Mouse (Mus musculus) midbrain, embryonic 12.5 days (tissue): ENCODE measurements around the gene Tldc2. TPM values are rescaled to one million over a fixed set of nuclear protein-coding genes. Genes with fewer than 3 reads are reported as not detected.

ENCODE experiments used
- ATAC-seq: fragments of 200-750 bp; cut with Nextera tagmentation; 2 replicates; pipeline ENCODE4 v1.8.0; 2017; ENCODE audit warnings: low read depth, moderate TSS enrichment, moderate library complexity; ENCODE audit not compliant: low FRiP score
- H3K27ac ChIP-seq: fragments of 300-500 bp; sonication (generic); replicated peaks from 2 replicates; pipeline ENCODE4 v1.5.1; 2016; ENCODE audit warnings: mild to moderate bottlenecking
- H3K27me3 ChIP-seq: fragments of 300-500 bp; sonication (generic); 2 replicates; pipeline ENCODE4 v1.6.1; 2016; ENCODE audit warnings: mild to moderate bottlenecking
- H3K36me3 ChIP-seq: fragments of 300-500 bp; sonication (generic); 2 replicates; pipeline ENCODE4 v1.6.1; 2016
- H3K4me1 ChIP-seq: fragments of 300-500 bp; sonication (generic); 2 replicates; pipeline ENCODE4 v1.6.1; 2016
- H3K4me2 ChIP-seq: fragments of 300-500 bp; sonication (generic); replicated peaks from 2 replicates; pipeline ENCODE4 v1.6.1; 2016; ENCODE audit warnings: mild to moderate bottlenecking, moderate library complexity
- H3K4me3 ChIP-seq: fragments of 300-500 bp; sonication (generic); 2 replicates; pipeline ENCODE4 v1.5.1; 2016; ENCODE audit warnings: mild to moderate bottlenecking
- H3K9ac ChIP-seq: fragments of 300-500 bp; sonication (generic); replicated peaks from 2 replicates; pipeline ENCODE4 v1.6.1; 2016; ENCODE audit warnings: mild to moderate bottlenecking, moderate library complexity
- H3K9me3 ChIP-seq: fragments of 300-500 bp; sonication (generic); 2 replicates; pipeline ENCODE4 v1.6.1; 2016; ENCODE audit warnings: mild to moderate bottlenecking
- WGBS: fragments of 180-500 bp; shearing (Covaris S2); methylation state at CpG from one replicate; pipeline ENCODE4 v1.1.7; 2016; 5-methylcytosine and 5-hydroxymethylcytosine counted together
- polyA plus RNA-seq: library from polyadenylated mRNA; unstranded; fragments of >200 nt; fragmentation: Nextera tagmentation; extraction: Ambion mirVana; gene quantifications from 2 replicates; pipeline ENCODE4 v1.2.1, GENCODE M21; 2016

The Tldc2 gene
- polyA plus RNA-seq, 1 experiment from 2014 or later = not detected

- H3K9me3 ChIP-seq = no peaks in the 10 kb centered on the region
- H3K4me2 ChIP-seq = no peak overlapping the region
- WGBS = 69% methylated on average over 7 of the region's 7 CpGs
- peaks cover 49% of the 10 kb centered on the region for H3K4me1 ChIP-seq
- no peaks in the 10 kb centered on the region for H3K27me3 ChIP-seq
- H3K9ac ChIP-seq = 0 out of 2 replicates have a peak overlapping the region, but pooled peaks have one; percentile 20
- peak overlapping the region; percentile 39 for H3K27ac ChIP-seq
- peaks cover 9% of the 10 kb centered on the region for H3K36me3 ChIP-seq
- ATAC-seq = no peak
- no peak overlapping the region for H3K4me3 ChIP-seq
These were observed 22.7 kb upstream of the Tldc2 start for GRCm38 (mm10) chr2:157064136-157064535.

- Histone ChIP-seq H3K4me2 (no peak overlapping the region), H3K4me1 (peaks cover 54% of the 10 kb centered on the region)
- ATAC-seq = no peak
These were observed 21.6 kb upstream of the Tldc2 start for GRCm38 (mm10) chr2:157064978-157065878.

DNA sequence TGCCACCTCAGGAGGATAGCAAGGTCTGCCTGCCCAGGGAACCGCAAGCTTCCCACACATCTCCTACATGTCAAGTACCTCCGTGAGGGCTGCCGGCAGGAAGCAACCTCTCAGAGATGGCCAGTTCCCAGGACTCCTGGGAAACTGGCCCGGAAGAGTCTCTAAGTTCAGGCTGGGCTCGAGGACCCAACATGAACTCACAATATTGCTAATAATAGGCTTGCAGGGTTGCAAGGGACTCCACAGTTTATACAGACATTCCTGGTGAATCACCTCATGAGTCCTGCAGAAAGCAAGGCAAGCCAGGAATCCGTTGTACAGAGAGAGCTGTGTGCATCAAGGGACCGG is 21.0 kb upstream of the Tldc2 start:
- H3K4me3 ChIP-seq = no peak overlapping the region
- H3K4me1 ChIP-seq = peaks cover 60% of the 10 kb centered on the region
- WGBS = 82% methylated on average over 7 of the region's 7 CpGs
- no peaks in the 10 kb centered on the region for H3K9me3 ChIP-seq
- no peak overlapping the region for H3K9ac ChIP-seq
- no peak overlapping the region for H3K4me2 ChIP-seq
- no peak overlapping the region for H3K27ac ChIP-seq
- H3K27me3 ChIP-seq = no peaks in the 10 kb centered on the region
- no peak for ATAC-seq
- no peaks in the 10 kb centered on the region for H3K36me3 ChIP-seq

More at GRCm38 (mm10) chr2:157064978-157065878, 21.6 kb upstream of the Tldc2 start:
- 81% methylated on average over 14 of the region's 14 CpGs for WGBS
- no peaks in the 10 kb centered on the region; the same call in 1 of the 2 replicates for H3K36me3 ChIP-seq
- H3K27me3 ChIP-seq = no peaks in the 10 kb centered on the region
- no peak overlapping the region for H3K9ac ChIP-seq
- no peaks in the 10 kb centered on the region for H3K9me3 ChIP-seq
- H3K4me3 ChIP-seq = no peak overlapping the region
- peak overlapping the region; percentile 39; the same call in 1 of the 2 replicates for H3K27ac ChIP-seq

DNA sequence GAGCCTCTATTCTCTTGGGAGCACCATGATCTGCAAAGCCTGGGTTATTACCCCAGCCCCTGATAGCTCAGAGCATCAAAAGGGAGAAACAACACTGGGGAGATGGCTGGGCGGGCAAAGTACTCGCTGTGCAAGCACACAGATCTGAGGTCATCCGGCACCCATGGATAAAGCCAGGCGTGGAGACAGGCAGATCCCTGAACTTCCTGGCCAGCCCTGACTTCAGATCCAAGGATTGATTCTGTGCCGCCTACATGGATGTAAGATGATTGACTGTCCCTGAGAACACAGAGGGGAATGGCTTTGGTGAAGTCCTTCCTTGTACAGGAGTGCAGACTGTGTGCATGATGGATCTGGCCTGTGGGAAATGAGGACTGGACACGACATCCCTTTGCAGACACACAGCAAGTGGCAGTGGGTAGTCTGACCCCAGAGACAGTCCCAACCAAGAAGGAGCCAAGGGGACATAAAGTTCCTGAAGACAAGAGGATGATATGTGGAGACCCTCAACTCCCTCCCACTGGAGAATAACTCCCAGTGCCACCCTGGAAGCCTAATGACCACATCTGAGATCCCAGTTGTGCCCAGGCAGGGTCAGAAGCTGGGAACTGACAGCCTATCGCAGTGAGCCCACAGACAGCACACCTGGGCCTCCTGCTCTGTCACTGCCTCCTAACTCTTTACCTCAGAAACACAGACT is 20.0 kb upstream of the Tldc2 start:
- no peaks in the 10 kb centered on the region for H3K36me3 ChIP-seq
- H3K27me3 ChIP-seq = no peaks in the 10 kb centered on the region
- no peak overlapping the region for H3K4me3 ChIP-seq
- 85% methylated on average over 7 of the region's 7 CpGs for WGBS
- no peak overlapping the region for H3K9ac ChIP-seq
- peaks cover 70% of the 10 kb centered on the region for H3K4me1 ChIP-seq
- H3K27ac ChIP-seq = no peak overlapping the region
- ATAC-seq = no peak
- H3K9me3 ChIP-seq = no peaks in the 10 kb centered on the region
- no peak overlapping the region for H3K4me2 ChIP-seq

DNA sequence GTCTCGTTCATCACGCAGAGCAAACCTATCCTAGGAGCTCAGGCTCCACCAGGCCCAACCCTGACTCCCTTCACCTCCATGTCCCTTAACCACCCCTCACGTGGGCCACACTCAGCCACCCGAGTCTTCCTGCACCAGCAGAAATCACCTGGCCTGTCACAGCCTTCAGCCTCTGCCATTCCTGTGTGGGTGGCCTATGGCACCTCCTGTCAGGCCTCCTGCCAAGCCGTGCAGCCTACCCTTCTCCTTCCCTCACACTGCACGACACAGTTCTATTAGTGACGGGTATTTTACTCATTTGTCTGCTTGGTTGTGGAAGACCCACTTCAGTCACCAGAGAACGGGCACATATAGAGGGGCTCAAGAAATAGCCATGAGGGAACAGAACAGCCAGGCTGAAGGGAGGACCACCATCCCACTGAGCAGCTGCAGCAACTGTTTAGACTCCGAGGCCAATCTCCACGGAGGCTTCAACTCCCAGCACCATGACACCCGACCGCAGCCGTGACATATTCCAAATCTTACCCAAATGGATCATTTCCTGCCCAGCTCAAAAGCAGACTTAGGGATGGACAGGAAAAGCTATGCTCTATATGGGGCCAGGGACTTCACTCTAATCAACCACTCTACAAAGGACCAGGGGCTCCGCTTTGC is 18.0 kb upstream of the Tldc2 start:
- Histone ChIP-seq H3K4me1 (peaks cover 86% of the 10 kb centered on the region), H3K36me3 (peaks cover 15% of the 10 kb centered on the region)
- 66% methylated on average over 14 of the region's 14 CpGs for WGBS

GRCm38 (mm10) chr2:157069355-157069735 is 17.5 kb upstream of the Tldc2 start:
- Histone ChIP-seq H3K36me3 (peaks cover 15% of the 10 kb centered on the region), H3K4me1 (peaks cover 87% of the 10 kb centered on the region), H3K9me3 (no peaks in the 10 kb centered on the region), H3K27me3 (no peaks in the 10 kb centered on the region), H3K27ac (peak overlapping the region; percentile 71), H3K9ac (peak overlapping the region; percentile 34; the same call in 1 of the 2 replicates), H3K4me3 (no peak overlapping the region), H3K4me2 (0 out of 2 replicates have a peak overlapping the region, but pooled peaks have one; percentile 9)
- no peak for ATAC-seq
- WGBS = 47% methylated on average over 3 of the region's 3 CpGs

More for the DNA sequence above, 18.0 kb upstream of the Tldc2 start:
- ATAC-seq = no peak
- Histone ChIP-seq H3K4me3 (no peak overlapping the region), H3K27ac (peak overlapping the region; percentile 71), H3K9ac (peak overlapping the region; percentile 34; the same call in 1 of the 2 replicates), H3K27me3 (no peaks in the 10 kb centered on the region), H3K9me3 (no peaks in the 10 kb centered on the region), H3K4me2 (0 out of 2 replicates have a peak overlapping the region, but pooled peaks have one; percentile 9)

DNA sequence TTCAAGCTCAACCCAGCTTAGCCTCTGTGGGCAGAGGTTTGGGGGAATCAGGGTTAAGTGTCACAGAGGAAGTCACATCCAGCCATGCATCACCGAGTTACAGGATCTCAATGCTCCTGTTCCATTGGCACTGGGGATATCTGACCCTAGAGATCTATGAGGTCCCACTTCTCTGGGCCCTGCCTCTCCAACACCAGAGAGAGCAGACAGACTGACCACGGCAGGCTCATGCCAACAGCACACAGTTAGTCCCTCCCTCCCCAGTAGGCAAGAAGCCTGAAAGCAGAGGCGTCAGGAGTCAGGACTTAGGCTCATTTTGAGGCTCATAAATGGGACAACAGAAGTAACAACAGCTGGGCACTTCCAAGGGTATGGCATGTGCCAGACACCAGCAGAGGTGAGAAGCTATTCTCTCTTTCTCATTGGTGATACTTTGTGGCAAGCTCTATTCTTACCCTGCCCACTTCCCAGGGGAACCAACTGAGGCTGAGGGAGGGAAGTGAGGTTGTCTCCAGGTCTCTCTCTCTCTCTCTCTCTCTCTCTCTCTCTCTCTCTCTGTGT is 17.0 kb upstream of the Tldc2 start:
- Histone ChIP-seq H3K4me2 (peak overlapping the region; percentile 15; the same call in 1 of the 2 replicates), H3K9ac (peak overlapping the region; percentile 34; the same call in 1 of the 2 replicates), H3K9me3 (no peaks in the 10 kb centered on the region), H3K27ac (peak overlapping the region; percentile 71), H3K4me3 (no peak overlapping the region), H3K27me3 (no peaks in the 10 kb centered on the region), H3K4me1 (peaks cover 87% of the 10 kb centered on the region), H3K36me3 (peaks cover 15% of the 10 kb centered on the region)
- WGBS = 48% methylated on average over 3 of the region's 3 CpGs
- no peak for ATAC-seq

DNA sequence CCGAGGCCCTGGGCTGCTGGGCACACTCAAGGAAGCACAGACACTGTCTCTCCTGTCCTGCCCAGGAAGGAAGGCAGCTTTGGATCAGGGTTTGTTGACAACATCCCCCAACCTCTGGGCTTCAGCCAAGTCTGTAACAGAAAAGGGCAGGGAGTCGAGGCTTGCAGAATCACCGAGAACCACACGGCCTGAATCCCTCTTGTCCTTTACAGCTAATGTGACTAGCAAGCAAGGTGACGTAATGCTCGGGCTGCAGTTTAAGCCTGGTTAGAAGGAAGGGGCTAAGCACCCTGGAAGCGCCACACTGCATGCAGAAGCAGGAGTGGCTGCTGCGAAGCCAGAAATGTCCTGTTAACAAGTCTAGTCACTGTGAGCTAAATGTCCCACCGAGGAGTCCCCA is 16.5 kb upstream of the Tldc2 start:
- 62% methylated on average over 9 of the region's 9 CpGs for WGBS
- no peaks in the 10 kb centered on the region for H3K9me3 ChIP-seq
- H3K27ac ChIP-seq = peak overlapping the region; percentile 71
- H3K4me1 ChIP-seq = peaks cover 87% of the 10 kb centered on the region
- H3K4me2 ChIP-seq = no peak overlapping the region
- H3K9ac ChIP-seq = no peak overlapping the region; the same call in 1 of the 2 replicates
- peaks cover 15% of the 10 kb centered on the region for H3K36me3 ChIP-seq
- H3K27me3 ChIP-seq = no peaks in the 10 kb centered on the region
- no peak for ATAC-seq
- no peak overlapping the region for H3K4me3 ChIP-seq

GRCm38 (mm10) chr2:157071556-157071955 is 15.3 kb upstream of the Tldc2 start:
- H3K36me3 ChIP-seq = peaks cover 15% of the 10 kb centered on the region
- H3K9me3 ChIP-seq = no peaks in the 10 kb centered on the region
- H3K4me1 ChIP-seq = peaks cover 95% of the 10 kb centered on the region

GRCm38 (mm10) chr2:157072316-157072990 is 14.4 kb upstream of the Tldc2 start:
- Histone ChIP-seq H3K36me3 (peaks cover 15% of the 10 kb centered on the region), H3K4me1 (peaks cover 97% of the 10 kb centered on the region), H3K4me3 (no peak overlapping the region), H3K27ac (no peak overlapping the region), H3K9me3 (no peaks in the 10 kb centered on the region), H3K4me2 (no peak overlapping the region), H3K27me3 (no peaks in the 10 kb centered on the region), H3K9ac (0 out of 2 replicates have a peak overlapping the region, but pooled peaks have one; percentile 4)
- ATAC-seq = no peak
- 71% methylated on average over 9 of the region's 9 CpGs for WGBS

More at GRCm38 (mm10) chr2:157071556-157071955, 15.3 kb upstream of the Tldc2 start:
- Histone ChIP-seq H3K9ac (no peak overlapping the region; the same call in 1 of the 2 replicates), H3K4me3 (no peak overlapping the region), H3K27me3 (no peaks in the 10 kb centered on the region), H3K27ac (no peak overlapping the region), H3K4me2 (no peak overlapping the region; the same call in 1 of the 2 replicates)
- 81% methylated on average over 2 of the region's 2 CpGs for WGBS
- ATAC-seq = no peak
